Mouse (Mus musculus) left cerebral cortex, adult 2 months (tissue): ENCODE measurements at regions not wholly inside any gene's neighbourhood (a gene's known extent, or its start where the extent isn't known, plus 50 kb on each side); places are given as distances from the start of the nearest gene placed in this dataset.

Experiments used
- DNase-seq, 2 experiments: peaks; one replicate each; pipeline ENCODE4 v3.0.0; 2021 to 2022; ENCODE audit warnings: low spot score in 2 of 2, mixed read lengths in 1 of 2; ENCODE audit errors: extremely low spot score in 1 of 2
- H3K27ac ChIP-seq: fragments of 200-600 bp; 2 replicates; pipeline ENCODE4 v1.8.1; 2022
- H3K4me3 ChIP-seq: fragments of 200-600 bp; 2 replicates; pipeline ENCODE4 v1.8.1; 2022
- CTCF ChIP-seq: fragments of 200-600 bp; IDR thresholded peaks from 2 replicates; pipeline ENCODE4 v1.8.1; 2022; ENCODE audit warnings: antibody characterized with exemption, mild to moderate bottlenecking, moderate library complexity
- intact Hi-C: fragments of 180-260 bp; cut with DNase I; formaldehyde crosslinking; loops from one replicate; pipeline ENCODE4 v1.15.1; 2025

DNA sequence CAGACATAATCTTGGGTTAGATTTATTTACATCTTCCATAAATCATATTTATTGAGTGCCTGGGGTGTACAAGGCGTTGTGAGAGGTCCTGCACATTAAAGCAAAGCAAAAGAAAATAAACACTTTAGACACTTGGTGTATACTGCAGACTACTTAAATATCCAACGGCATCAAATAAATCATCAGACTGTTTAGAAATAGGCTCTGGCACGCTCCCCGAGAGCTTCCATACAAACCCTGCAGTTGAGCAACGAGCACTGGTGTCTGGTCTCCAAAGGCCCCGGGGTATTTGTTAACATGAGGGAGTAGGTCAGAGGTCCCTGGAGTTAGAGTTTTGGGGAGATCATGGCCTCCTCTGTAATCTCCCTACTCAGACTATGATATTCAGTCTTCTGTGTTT, 244.9 kb downstream of the Maf start:
- Histone ChIP-seq H3K4me3 (no peak overlapping the region), H3K27ac (no peak overlapping the region)
- no peak for TF ChIP-seq CTCF
- no peak for DNase-seq
- intact Hi-C loops, result no loop called here

DNA sequence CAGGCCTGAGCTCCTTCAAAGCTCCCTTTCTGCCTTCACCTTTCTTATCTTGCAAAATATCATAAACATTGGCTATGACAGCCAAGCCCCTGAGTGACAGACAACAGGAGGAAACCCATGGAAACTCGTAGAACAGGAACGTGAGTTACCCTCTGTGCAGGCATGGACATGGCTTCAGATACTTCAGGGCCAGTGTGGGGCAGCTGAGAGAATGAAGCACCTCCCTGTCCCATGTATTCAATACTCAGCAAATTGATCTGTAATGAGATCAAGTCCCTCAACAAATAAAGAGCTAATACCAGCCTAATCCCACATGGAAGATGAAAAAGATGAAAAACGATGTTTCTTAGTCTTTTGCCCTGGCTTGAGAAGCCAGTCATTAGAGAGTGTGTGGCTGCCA, 249.5 kb downstream of the Maf start:
- no peak for TF ChIP-seq CTCF
- H3K27ac ChIP-seq, result no peak overlapping the region
- intact Hi-C loops, result no loop called here
- no peak overlapping the region for H3K4me3 ChIP-seq
- no peak for DNase-seq

DNA sequence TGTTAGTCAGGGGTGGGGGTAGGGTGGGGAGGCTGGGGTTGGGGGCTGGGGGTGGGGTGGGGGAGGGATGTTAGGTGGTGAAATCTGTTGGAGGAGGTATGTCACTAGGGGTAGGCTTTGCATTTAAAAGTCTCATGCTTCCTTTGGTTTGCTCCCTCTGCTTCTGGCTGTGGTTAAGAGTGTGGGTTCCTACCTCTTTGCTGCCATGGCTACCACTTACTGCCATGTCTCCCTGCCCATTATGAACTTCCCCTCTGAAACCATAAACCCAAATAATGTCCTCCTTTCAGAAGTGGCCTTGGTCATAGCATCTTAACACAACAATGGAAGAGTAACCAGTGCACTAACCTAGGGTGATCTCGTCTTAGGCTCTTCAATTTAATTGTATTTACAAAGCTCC, 256.8 kb downstream of the Maf start:
- DNase-seq, result no peak
- intact Hi-C loops, result no loop called here
- TF ChIP-seq CTCF, result no peak
- no peak overlapping the region for H3K27ac ChIP-seq
- H3K4me3 ChIP-seq, result no peak overlapping the region

DNA sequence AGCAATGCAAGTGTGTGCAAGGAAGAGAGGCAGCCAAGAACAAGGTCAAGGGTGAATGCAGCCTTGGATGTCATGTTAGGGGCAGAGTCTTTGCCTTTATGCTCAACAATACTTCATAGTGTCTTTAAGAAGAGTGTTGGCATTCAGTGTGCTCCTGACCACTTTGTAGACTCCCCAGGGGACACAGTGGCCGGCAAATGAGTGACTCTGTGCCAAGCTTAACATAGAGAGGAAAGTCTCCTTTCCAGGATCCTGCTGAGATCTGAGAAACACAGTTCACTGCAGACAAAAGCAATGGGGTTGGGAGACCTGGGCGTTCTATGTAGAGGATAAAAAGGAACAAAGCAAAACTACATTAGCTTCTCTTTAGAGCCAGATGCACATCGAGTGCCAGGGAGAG, 259.2 kb downstream of the Maf start:
- no peak overlapping the region for H3K4me3 ChIP-seq
- no peak for TF ChIP-seq CTCF
- H3K27ac ChIP-seq, result no peak overlapping the region
- intact Hi-C loops, result no loop called here
- no peak for DNase-seq

DNA sequence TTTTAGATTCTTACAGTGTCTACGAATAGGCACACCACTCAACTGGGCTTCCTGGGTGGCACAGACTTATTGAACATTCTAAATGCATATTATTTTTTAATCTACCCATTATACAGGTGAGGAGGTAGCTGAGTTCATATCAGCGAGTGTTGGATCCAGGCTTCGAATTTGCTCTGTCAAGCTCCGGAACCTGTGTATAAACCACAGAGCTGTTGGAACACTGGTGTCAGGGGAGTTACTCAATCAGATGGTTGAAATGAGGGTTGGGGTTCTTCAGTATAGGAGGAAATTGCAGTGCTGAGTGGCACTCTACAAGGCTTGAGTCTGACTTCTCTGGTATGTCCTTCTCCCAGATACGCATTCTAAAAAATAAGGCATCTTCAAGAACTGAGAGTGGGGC, 263.1 kb downstream of the Maf start:
- no peak for TF ChIP-seq CTCF
- intact Hi-C loops, result no loop called here
- no peak overlapping the region for H3K4me3 ChIP-seq
- DNase-seq, result no peak
- H3K27ac ChIP-seq, result no peak overlapping the region

DNA sequence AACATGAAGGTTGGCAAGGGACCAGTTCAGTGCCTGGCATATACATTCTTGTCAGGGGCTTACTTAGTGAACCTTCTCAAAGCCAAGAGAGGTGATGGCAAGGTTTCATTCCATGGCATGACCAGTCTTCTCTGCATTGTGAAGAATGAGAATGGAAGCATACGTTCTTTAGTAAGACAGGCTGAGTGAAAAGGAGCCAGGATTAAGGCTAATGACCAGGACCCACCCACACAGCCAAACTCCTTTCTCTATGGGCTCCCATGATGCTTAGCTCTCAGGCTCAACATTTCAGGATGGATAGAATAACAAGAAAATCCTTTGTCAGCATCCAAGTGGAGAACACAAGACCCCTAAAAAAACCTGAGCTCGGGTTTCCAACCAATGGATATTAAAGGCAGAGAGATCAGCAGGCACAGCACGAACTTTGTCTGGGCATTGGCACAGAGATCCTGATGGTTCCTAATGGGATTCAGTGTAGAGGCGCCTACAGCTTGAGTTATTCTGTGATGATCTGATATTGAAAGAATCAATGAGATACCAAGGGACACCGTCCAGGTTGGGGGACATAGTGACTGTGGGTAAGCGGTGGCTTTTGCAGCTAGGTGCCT, 265.5 kb downstream of the Maf start:
- intact Hi-C loops, result no loop called here
- Histone ChIP-seq H3K4me3 (no peak overlapping the region), H3K27ac (no peak overlapping the region)
- no peak for DNase-seq
- no peak for TF ChIP-seq CTCF

DNA sequence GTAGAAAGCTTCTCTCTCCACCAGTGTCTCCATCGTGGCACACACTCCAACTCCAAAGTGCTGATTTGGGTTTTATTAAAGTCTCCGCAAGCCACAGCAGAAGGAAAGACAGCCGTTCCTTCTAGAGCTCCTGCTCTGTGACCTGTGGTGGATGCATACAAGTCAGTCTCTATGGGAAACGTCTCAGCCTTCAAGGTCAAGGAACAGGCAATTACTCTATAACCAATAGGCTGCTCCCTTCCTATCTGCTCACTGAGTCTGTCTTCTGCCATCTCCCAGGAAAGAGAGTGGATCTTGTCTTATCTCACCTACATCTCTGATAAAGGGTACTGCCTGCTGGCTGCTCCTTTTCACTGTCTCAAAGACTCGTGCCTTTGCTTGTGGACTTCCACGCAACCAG, 266.3 kb downstream of the Maf start:
- H3K27ac ChIP-seq, result no peak overlapping the region
- H3K4me3 ChIP-seq, result no peak overlapping the region
- TF ChIP-seq CTCF, result no peak
- DNase-seq, result no peak
- intact Hi-C loops, result no loop called here

DNA sequence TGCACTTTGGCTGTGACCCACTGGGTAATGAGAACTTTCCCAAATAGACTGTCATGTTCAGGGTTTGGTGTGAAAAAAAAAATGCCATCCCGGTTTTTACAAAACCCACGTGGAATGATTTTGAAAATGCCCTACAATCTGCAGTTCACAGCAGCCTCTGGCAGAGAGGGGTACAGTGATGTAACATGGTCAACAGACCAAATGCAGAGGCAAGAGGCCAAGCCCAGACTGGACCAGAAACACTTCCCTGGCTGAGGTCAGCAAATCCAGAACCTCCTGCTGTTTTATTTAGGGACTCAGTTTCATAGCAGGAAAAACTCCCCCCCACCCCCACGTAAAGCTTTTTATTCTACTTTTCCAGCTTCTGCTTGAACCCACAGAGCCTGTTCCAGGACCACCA, 267.4 kb downstream of the Maf start:
- Histone ChIP-seq H3K4me3 (no peak overlapping the region), H3K27ac (no peak overlapping the region)
- intact Hi-C loops, result no loop called here
- no peak for TF ChIP-seq CTCF
- no peak for DNase-seq

DNA sequence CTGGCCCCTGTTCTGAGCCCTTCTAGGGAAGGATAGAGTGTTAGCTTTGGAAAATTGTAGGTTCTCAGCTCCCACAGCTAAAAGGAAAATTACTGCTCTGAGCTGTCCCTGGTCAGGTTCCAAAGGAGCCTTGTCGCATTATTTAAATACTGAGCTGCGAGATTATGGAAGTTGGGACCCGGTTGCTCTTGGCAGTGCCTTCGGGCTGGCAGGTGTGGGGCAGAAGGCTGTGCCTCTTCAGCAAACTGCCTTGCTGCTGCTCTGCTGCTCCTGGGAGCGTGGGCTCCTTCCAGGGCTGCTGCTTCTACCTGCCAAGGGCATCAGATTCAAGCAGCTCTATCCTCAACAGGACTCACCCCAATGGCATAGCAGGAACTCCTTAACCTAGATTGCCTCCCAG, 268.1 kb downstream of the Maf start:
- intact Hi-C loops, result no loop called here
- no peak for DNase-seq
- no peak for TF ChIP-seq CTCF
- H3K4me3 ChIP-seq, result no peak overlapping the region
- no peak overlapping the region for H3K27ac ChIP-seq

DNA sequence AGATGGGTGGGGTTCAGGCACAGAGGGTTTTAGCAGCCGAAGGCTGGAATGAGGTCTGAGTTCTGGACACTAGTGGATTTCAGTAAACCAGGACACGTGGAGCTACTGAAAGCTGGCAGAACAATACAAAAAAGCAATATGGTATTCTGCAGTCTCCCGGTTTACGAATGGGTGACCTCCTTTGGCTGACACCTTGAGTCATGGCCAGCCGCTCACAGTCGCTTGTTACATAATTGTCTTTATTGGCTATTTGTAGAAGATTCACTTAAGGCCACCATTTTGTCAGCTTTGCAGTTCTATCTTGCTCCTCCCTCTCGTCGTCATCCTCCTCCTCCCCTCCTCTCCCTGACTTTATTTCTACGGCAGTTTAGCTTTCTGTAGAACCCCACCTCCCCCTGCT, 269.6 kb downstream of the Maf start:
- Histone ChIP-seq H3K27ac (no peak overlapping the region), H3K4me3 (no peak overlapping the region)
- no peak for DNase-seq
- no peak for TF ChIP-seq CTCF
- intact Hi-C loops, result no loop called here

DNA sequence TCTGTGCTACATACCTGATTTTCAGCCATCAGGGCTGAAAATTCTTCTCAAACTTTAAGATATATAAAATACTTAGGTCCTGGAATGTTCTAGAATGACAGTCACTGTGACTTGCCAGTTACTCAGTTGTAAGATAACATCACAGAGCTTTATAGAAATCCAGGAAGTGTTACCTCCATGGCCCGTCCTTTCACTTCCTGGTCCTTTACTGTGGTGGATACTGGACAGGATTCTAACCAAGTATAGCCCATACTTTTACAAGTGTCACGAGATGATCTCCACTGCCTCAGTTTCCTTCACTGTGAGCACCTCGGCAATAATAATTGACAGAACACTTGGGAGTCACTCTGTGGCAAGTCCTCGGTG, 271.3 kb downstream of the Maf start:
- H3K4me3 ChIP-seq, result no peak overlapping the region
- no peak overlapping the region for H3K27ac ChIP-seq
- intact Hi-C loops, result no loop called here
- no peak for TF ChIP-seq CTCF
- DNase-seq, result no peak

DNA sequence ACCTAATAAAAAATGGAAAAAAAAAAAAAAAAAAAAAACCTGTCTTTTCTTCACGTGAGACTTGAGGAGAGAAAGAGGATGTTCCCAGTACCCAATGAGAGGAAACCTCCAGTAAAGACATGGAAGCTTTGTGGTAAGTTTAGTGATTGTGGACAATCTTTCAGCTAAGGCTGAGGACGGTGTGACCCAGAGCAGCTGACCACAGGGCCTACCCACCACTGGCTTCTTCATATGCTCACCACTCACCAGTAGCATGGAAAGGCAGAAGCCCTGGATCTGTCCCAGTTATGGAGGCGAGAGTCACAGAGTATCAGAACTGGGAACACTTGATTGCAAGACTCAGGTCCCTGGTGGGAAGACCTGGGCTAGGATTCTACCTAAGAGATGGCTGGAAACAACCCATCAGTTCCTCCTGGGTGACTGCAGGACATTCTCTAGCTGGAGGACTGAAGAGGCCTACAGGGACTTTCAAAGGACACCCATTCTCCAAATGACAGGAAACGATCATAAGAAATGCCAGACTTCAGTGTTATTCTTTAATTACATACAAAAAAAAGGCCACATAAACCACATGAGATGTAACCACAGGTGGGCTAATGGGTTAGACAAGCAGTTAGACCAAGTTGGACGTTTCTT, 271.8 kb downstream of the Maf start:
- no peak for TF ChIP-seq CTCF
- Histone ChIP-seq H3K27ac (no peak overlapping the region), H3K4me3 (no peak overlapping the region)
- no peak for DNase-seq
- intact Hi-C loops, result no loop called here

DNA sequence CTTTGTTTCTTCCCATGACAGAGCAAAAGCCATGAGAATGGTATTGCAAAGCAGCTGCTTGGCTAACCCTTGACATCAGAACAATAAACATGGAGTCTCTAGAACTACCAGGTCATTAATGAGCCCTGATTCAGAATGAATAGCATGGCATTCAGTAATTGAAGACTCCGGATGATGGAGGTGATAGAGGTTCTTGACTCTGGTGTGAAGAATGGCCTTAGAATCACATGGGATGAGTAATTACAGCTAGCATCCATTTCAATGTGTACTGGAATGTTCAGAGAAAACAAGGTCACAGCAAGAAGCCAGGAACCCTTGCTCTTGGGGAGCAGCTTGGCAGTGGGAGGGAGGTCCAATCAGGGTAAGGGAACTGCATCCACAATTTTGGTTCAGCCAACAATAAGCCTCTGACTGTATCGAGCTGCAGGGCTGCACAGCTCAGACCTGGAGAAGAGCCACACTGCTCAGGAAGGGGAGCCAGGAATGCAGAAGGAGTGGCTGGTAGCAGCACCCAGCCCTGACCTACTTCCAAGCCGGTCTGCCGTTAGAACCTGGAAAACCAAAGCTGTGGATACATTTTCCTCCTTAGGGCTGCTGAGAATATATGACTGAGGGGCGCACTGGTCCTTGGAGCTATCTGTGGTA, 275.1 kb downstream of the Maf start:
- intact Hi-C loops, result no loop called here
- Histone ChIP-seq H3K4me3 (no peak overlapping the region), H3K27ac (no peak overlapping the region)
- DNase-seq, result peak in 1 of 2 experiments; percentile 11
- TF ChIP-seq CTCF, result no peak
